Mouse (Mus musculus) neutrophil, adult 5-6 weeks (primary cell): ENCODE data around the gene Pcsk5. TPM values are rescaled to one million over a fixed set of nuclear protein-coding genes. Genes with fewer than 3 reads are reported as not detected.
"Not testable (repeated sequence)": the region's sequence is repeated elsewhere in the genome, so short reads cannot be mapped to it uniquely, and the experiment has no call there.

Source experiments
- ATAC-seq: fragments of 151-379, 151-347 bp; 2 replicates; pipeline ENCODE4 v1.8.0; 2017; ENCODE audit warnings: mild to moderate bottlenecking, moderate TSS enrichment; ENCODE audit not compliant: insufficient number of reproducible peaks, poor library complexity, low FRiP score, severe bottlenecking; ENCODE audit errors: extremely low read depth
- total RNA-seq: library from RNA; stranded (forward); fragments of 200-1000 nt; gene quantifications from 2 replicates; pipeline ENCODE4 v1.2.3, GENCODE M21; 2017

Pcsk5 gene
- total RNA-seq, 1 experiment from 2014 or later: not detected

DNA sequence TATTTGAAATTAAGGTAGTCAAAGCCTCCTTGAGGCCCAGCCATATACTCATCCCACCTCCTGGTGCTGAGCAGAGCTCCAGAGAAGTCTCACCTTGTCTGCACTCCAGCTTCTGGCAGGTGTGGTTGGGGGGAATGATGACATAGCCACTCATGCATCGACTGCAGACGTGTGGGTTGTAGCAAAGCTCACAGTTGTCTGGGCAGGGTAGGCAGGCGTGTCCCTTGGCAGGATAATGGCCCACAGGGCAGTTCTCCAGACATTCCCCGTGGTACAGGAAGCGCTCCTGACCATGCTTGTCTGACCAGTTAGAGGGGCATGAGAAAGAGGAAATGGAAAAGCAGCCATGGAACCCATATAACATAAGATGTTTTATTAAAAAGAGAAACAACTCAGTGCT is 326.1 kb downstream of the Pcsk5 start:
- ATAC-seq: no peak

GRCm38 (mm10) chr19:17504212-17504611 is 333.2 kb downstream of the Pcsk5 start:
- no peak for ATAC-seq

DNA sequence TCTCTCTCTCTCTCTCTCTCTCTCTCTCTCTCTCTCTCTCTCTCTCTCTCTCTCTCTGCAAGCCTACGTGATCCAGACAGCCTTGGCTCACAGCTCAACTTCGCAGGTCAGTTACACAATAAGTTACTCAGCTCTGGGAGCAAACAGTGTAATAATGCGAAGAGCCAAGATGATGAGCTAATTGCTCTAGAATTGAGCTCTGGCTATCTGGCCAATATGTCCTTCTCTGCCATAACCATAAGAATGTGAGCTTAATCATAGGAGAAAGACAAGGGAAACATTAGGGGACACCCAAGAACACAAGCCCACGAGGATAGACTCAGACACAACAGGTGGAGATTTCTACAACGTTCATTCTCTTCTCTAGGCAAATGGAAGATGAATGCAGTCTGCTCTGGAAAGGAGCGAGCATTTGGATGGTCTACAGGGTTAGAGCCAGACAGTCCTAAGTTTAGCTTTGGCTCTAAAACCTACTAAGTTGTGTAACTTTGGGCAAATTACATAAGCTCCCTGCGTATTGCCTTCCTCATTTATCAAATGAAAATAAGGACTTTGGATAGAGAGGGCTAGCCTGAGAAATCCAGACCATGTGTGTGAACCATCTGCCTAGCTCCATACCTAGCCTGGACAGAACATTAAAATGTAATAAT is 338.7 kb downstream of the Pcsk5 start:
- no peak for ATAC-seq

- ATAC-seq: no peak
These were observed 341.3 kb downstream of the Pcsk5 start for GRCm38 (mm10) chr19:17496131-17496530.

DNA sequence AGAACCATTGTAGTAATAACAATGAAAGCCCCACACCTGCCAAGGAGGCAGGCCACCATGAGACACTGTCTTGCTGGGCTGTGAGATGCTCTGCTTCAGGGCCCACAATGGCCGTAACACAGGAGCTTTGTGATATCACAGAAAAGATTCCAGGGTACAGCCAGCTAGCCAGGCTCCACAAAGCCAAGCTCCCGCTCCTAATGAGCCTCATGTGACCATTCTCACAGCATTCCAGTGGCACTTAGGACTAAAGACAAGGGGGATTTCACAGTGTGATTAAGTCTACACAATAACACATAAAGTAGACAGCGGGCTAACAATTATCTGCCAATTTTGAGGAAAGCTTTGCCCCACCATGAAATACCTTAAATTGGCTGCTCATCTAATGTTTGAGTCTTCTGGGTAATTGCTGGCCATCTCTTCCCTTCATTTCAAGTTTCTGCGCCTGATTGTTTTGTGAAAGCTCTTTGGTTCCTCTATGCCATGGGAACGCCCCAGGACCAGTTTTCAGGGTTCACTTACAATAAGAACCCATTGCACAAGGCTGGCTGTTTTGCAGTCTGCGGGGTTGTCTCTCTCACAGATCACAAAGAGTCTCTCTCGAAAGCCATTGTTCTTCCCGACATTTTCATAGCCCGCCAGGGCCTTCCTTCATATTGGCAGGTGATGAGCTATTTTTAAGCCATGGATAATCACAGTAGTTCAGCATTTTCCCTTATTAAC is 345.4 kb downstream of the Pcsk5 start:
- ATAC-seq: no peak

GRCm38 (mm10) chr19:17491322-17491721 is 346.1 kb downstream of the Pcsk5 start:
- no peak for ATAC-seq

DNA sequence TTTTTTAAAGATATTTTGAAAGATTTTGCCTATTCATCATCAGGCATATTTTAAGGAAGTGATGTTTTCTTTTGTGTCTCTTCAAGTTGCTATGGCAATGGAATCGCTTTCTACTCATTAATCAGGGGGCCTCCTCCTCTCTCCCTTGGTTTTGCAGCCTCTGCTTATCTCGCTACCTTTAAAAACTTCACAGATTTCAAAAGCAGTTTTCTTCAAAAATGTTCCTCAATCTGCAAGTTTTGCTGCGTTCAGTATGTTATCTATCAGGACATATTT is 347.6 kb downstream of the Pcsk5 start:
- no peak for ATAC-seq

DNA sequence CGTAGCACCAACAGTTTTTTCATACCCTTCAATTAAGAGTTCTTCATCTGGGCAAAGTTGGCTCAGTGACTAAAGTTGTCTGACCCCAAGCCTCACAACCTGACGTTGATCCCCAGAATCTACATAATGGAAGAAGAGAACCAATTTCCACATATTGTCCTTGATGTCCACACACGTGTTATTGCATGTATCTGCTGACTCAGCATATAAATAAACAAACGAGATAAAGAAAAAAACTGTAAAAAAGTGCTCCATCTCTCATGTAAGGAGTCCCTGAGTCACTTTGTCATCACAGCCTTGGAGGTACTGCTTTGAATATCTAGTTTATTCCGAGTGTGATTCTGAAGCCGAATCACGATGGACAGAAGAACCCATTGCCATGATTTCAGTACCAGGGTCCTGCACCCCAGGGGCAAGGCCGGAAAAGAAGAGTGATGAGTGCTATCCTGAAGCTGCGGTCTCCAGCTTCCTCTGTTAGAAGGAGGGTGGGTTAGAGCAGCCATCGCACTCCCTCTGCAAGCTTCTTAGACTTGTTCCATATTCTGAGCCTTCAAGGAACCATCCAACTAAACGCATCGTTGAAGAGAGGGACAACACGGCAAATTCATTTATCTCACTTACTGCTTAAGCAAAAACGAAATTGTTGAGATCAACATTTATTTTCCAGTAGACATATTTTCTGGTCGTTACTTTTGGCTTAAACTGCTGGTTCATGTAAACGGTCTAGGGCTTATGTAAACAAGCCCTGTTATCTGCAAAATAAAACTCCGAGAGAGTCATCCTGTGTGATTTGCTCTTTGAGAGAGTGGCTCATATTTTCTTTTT is 348.2 kb downstream of the Pcsk5 start:
- no peak for ATAC-seq

DNA sequence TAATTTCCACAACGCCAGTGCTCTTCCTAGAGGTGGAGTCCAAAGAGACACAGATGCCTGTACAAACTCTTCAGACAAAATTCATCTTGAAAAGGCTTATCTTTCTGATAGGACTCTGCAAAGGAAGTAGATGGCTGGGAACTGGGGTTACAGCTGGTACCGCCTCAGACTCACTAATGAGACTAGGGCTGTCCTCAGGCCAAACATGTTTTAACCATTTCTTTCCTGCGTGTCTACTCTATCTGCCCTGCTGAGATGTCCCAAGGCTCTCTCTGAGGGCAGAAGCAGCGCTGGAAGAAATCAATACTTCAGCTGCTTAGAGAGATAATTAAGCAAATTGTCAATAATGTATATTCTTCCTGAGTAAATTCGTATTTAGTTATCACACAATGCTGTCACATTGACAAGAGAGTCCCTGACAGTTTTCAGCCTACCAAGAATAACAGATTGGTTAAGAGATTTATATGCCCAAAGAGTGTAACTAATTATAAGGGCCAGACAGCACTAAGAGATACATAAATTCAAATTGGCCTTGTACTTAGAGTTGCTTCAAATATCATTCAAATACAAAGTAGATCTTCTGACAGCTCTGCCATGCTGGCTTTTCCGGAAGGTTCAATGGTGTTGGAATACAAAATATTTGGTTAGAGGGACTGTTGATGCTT is 355.2 kb downstream of the Pcsk5 start:
- no peak for ATAC-seq

DNA sequence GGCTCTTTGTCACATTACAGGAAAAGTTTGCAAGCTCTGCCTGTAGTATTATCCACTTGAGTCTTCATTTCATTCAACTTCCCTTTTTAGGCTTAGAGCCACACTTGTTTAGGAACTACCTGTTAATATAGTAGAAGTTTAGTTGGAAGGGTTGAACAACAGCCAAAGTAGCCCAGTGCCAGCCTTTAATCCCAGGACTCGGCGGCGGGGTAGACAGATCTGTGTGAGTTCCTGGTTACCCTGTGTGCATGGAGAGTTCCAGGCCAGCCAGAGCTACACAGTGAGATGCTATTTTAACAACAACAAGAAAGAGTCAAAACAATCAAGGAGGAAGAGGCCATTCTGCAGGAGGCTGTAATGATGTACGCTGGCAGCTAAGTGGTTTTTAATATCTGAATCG is 358.0 kb downstream of the Pcsk5 start:
- ATAC-seq: no peak

DNA sequence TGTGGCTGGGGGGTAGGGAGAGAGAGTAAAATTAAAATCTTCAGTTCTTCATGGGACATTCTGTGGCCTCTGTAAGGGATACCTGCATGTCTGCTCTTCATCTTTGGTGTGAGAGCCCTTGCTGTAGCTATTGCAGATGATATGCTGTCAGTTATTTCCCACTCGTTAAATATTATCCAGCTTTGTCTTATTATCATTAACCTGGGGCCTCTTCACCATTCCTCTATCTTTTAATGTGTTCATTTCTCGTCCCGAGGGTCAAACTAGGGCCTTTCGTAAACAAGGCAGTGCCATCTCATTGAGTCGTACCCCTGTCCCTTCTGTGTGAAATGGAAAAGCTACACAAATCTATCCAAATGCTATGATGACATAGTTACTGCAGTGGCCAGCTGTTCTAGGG is 361.4 kb downstream of the Pcsk5 start:
- no peak for ATAC-seq

DNA sequence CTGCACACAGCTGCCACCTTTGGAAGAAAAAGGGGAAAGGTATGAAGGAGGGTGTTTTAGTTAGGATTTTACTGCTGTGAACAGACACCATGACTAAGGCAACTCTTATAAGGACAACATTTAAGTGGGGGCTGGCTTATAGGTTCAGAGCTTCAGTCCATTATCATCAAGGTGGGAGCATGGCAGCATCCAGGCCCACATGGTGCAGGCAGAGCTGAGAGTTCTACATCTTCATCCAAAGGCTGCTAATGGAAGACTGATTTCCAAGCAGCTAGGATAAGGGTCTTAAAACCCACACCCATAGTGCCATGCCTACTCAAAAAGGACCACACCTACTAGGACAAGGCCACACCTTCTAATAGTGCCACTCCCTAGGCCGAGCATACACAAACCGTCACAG is 364.3 kb downstream of the Pcsk5 start:
- ATAC-seq: not testable (repeated sequence)

GRCm38 (mm10) chr19:17471861-17472260 is 365.6 kb downstream of the Pcsk5 start:
- ATAC-seq: no peak

- no peak for ATAC-seq
These were observed 366.2 kb downstream of the Pcsk5 start for GRCm38 (mm10) chr19:17471196-17471595.

GRCm38 (mm10) chr19:17467556-17468211 is 369.7 kb downstream of the Pcsk5 start:
- ATAC-seq: no peak

GRCm38 (mm10) chr19:17452001-17452400 is 385.4 kb downstream of the Pcsk5 start:
- no peak for ATAC-seq

- no peak for ATAC-seq
These were observed 393.9 kb downstream of the Pcsk5 start for GRCm38 (mm10) chr19:17443581-17443980.

DNA sequence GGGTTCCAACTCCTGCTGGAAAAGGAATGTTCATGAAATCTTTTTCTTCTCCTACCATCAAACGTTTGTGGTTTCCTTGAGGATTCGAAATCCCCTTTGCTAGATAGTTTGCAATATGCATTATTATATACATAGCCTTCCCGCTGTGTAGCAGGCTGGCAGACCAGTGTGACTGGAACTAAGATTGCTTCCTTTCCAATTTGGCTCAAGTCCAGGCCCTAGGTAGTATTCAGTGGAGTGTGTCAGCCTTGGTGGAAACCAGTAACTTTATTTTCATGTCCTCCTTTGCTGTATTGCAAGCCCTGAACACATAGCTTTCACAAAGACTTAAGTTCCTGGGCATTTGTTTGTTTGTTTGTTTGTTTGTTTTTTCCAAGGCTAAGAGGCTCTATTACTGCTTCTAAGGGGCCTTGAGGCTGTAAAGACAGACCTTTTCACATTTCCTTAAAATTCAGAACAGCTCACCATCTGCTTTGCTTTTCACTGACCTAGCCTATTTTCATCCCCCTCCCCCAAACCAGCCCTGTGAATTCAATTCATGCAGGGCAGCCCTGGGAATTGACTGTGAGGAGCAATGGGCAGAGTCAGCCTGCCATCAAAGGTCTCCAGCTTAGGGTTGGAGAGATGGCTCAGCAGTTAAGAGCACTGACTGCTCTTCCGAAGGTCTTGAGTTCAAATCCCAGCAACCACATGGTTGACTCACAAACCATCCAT is 397.8 kb downstream of the Pcsk5 start:
- ATAC-seq: no peak

DNA sequence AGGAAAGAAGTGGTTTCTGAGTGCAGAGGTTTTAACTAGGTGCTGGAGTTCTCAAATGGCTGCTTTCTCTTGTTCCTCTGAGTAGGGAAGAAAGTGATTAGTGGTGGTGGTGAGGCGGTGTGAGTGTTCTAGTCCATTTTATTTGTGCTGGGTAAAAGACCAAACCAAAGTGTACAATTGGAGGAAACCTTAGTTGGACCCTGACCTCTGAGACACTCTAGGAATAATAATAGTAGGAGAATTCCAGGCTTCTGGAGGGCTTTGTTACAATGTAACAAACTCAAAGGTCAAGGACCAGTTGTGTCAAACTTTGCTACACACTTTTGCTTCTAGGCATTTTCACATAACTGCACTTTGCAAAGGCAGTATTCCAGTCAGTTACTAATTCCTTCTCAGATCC is 400.8 kb downstream of the Pcsk5 start:
- no peak for ATAC-seq
